Mouse (Mus musculus) layer of hippocampus, postnatal 25 days (tissue): Measurements from ENCODE around the gene Cbx3. TPM values are rescaled to one million over a fixed set of nuclear protein-coding genes. Genes with fewer than 3 reads are reported as not detected.

Source experiments
- DNase-seq, 2 experiments: peaks; one replicate each; pipeline ENCODE4 v3.0.0; 2022; ENCODE audit warnings: mixed read lengths in 2 of 2, low spot score in 1 of 2; ENCODE audit errors: extremely low spot score in 1 of 2
- total RNA-seq, 2 experiments: library from RNA; stranded (reverse); gene quantifications; 2 replicates each; pipeline ENCODE4 v1.2.3; 2021

The Cbx3 gene
- total RNA-seq, 2 experiments from 2014 or later: 138 to 145 TPM

DNA sequence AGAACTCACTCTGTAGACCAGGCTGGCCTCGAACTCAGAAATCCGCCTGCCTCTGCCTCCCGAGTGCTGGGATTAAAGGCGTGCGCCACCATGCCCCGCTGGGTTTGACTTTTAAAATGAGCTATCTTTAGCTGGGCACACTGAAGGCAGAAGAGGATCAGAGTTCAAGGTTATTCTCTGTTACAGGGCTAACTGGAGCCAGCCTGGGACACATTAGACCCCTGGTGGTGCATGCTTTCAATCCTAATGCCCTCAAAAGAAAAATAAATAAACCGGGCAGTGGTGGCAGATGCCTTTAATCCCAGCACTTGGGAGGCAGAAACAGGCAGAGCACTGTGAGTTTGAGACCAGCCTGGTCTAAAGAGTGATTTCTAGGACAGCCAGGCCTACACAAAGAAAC, 44.7 kb downstream of the Cbx3 start:
- no peak for DNase-seq

DNA sequence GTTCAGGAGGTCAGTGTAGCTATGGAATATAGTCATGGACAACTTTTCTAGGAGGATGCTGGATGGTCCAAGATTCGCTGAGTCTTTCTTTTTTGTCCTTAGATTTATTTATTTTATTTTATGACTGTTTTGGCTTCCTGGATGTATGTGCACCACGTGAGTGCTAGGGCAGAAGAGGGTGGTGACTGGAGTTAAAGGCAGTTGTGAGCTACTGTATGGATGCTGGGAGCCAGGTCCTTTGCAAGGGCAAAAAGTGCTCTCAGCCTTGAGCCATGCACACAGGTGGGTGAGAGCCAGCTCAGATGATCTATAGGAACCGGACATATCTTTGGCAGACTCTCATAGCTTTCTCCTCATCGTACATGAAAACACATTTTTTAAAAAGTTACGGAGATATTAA, 53.1 kb downstream of the Cbx3 start:
- DNase-seq: no peak

DNA sequence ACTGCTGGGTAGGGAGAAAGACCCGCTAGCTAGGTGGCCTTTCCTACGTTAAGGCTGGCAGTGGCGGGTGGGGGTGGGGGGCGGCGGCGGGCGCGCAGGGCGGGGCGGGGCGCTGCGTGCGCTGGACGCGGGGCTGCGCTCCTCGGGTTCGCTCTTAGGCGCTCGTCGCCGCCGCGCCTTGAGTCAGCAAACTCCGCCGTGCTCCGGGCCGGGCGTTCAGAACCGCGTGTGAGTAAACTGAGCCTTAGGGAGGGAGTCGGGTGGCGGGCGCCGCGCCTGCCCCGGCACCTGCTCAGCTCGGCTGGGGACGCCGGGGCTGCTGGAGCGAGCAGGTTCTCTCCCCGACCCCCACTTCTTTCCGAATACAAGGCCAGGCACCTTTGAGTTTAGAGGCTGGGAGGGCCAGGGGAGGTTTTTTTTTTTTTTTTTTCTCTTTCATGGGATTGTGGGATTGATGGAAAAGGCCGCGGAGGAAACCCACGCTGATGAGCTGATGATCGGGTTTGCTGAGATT, 53.7 kb downstream of the Cbx3 start, which contains the start of gene Snx10:
Gene Snx10, plus strand, starts transcription at position 95 of the 514 bp plus-strand sequence.
- peak; percentile 60 to 63 for DNase-seq

DNA sequence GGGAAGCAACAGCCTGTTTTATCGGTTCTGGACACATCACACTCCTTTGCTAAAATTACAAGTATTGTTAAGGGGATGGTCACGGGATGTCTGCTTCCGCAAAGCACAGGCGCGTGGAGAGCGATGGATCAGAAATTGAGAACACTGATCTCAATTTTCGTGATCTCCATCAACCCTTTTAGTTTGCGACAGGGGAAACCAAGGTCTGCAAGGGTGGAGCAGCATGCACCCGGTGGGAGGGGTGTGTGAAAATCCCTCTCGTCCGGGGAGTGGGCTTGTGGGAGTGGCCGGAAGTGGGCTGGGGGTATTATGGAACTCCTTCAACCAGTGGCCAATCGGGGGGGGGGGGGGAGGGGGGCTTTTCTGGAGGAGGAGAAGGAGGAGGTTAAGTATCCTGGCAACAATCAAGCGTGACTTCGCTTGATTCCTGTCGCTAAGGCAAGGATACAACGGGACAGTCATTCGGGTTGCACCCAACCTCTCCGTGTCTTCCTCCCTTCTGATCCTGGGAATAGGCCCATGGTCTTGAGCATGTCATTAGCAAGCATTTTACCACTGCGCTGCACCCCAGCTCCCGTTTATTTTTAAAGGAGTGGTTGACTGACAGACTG, 54.3 kb downstream of the Cbx3 start:
- DNase-seq: peak; percentile 31

DNA sequence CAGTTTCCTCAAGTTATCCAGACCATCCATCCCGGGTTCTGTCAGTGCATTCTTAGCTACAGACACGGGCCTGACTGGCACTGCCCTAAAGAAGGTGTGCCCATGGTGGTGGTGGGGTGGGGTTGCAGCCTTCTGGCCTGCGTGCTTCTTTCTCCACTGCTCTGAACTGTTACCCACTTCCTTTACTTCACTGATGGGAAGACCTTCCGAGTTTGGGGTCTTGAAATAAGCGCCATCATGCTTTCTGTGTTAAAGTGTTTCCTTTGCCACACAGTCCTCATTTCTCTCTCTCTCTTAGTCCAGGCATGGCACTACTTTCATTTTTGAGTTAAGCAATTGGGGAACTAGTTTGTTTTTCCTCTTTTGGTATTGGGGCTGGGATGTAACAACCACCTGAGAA, 54.8 kb downstream of the Cbx3 start:
- no peak for DNase-seq

DNA sequence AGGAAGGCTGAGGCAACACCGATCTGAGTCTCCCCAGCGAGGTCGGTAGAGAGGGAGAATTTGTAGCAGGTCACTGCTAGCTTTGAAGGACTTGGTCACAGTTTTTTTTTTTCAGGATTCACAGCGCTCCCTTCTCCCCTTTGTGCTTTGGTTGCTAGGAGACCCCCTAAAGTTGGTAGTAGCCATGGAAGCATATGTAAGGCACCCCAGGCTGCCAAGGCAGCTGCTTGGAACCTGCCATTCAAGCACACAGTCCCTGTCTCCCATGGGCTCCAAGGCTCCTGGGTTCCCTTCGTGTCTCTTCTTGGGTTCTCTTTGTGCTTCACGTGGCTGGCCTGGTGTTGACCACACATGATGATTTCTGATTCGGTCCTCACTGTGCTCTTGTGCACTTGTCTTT, 59.3 kb downstream of the Cbx3 start:
- no peak for DNase-seq

Other genes starting within 250 kb of the Cbx3 start
- 1 to 10 TPM; 2.9 to 4.4 TPM for gene Nfe2l3, start 37.7 kb upstream of the Cbx3 start, total RNA-seq
- gene Hnrnpa2b1, start 466 bp upstream of the Cbx3 start, total RNA-seq: 100 to 1,000 TPM; 444 to 529 TPM
- gene Snx10, start 53.5 kb downstream of the Cbx3 start, total RNA-seq: 100 to 1,000 TPM in 1 of 2 experiments, 10 to 100 TPM in 1; 99.1 to 114 TPM